Mouse (Mus musculus): Measurements from ENCODE around the gene Mrm3. TPM values are rescaled to one million over a fixed set of nuclear protein-coding genes. Genes with fewer than 3 reads are reported as not detected.

Mrm3 gene
- polyA plus RNA-seq, 1 experiment from 2014 or later, result 26.3 TPM

- H3K27ac ChIP-seq, result 0 out of 2 replicates have a peak overlapping the region, but pooled peaks have one; percentile 55
- WGBS, result 81% methylated on average over 4 of the region's 4 CpGs
- H3K9ac ChIP-seq, result no peak overlapping the region
- H3K27me3 ChIP-seq, result no peaks in the 10 kb centered on the region
- H3K4me3 ChIP-seq, result no peak overlapping the region
- no peak for ATAC-seq (ENCODE audit: insufficient number of reproducible peaks, insufficient read depth, low FRiP score, low TSS enrichment)
- no peak overlapping the region for H3K4me2 ChIP-seq (replicated peaks)
- peaks cover 29% of the 10 kb centered on the region for H3K4me1 ChIP-seq
- peaks cover 37% of the 10 kb centered on the region for H3K36me3 ChIP-seq
- no peaks in the 10 kb centered on the region for H3K9me3 ChIP-seq
Measured at GRCm38 (mm10) chr11:76253918-76254264, 10.4 kb downstream of the Mrm3 start.

GRCm38 (mm10) chr11:76255431-76256001 lies 12.0 kb downstream of the Mrm3 start:
- Histone ChIP-seq H3K4me3 (no peak overlapping the region), H3K9ac (no peak overlapping the region)
- ATAC-seq (ENCODE audit: insufficient number of reproducible peaks, insufficient read depth, low FRiP score, low TSS enrichment), result 0 out of 2 replicates have a peak, but pooled peaks have one; percentile 2

GRCm38 (mm10) chr11:76256129-76256528 lies 12.6 kb downstream of the Mrm3 start:
- Histone ChIP-seq H3K27ac (peak overlapping the region; percentile 24), H3K4me1 (peaks cover 35% of the 10 kb centered on the region), H3K27me3 (no peaks in the 10 kb centered on the region), H3K4me3 (no peak overlapping the region), H3K9me3 (no peaks in the 10 kb centered on the region), H3K9ac (no peak overlapping the region), H3K36me3 (peaks cover 30% of the 10 kb centered on the region), H3K4me2 (replicated peaks) (no peak overlapping the region)
- WGBS, result 13% methylated on average over 5 of the region's 5 CpGs
- 0 out of 2 replicates have a peak, but pooled peaks have one; percentile 13 for ATAC-seq (ENCODE audit: insufficient number of reproducible peaks, insufficient read depth, low FRiP score, low TSS enrichment)

More at GRCm38 (mm10) chr11:76255431-76256001, 12.0 kb downstream of the Mrm3 start:
- Histone ChIP-seq H3K27me3 (no peaks in the 10 kb centered on the region), H3K9me3 (no peaks in the 10 kb centered on the region), H3K4me1 (peaks cover 31% of the 10 kb centered on the region), H3K4me2 (replicated peaks) (no peak overlapping the region), H3K27ac (peak overlapping the region; percentile 31; the same call in 1 of the 2 replicates), H3K36me3 (peaks cover 30% of the 10 kb centered on the region)
- WGBS, result 57% methylated on average over 4 of the region's 4 CpGs

GRCm38 (mm10) chr11:76257386-76257785 lies 13.9 kb downstream of the Mrm3 start:
- Histone ChIP-seq H3K9ac (no peak overlapping the region), H3K9me3 (no peaks in the 10 kb centered on the region), H3K4me1 (peaks cover 35% of the 10 kb centered on the region), H3K4me3 (no peak overlapping the region), H3K27me3 (no peaks in the 10 kb centered on the region), H3K4me2 (replicated peaks) (no peak overlapping the region), H3K27ac (no peak overlapping the region), H3K36me3 (peaks cover 30% of the 10 kb centered on the region)
- WGBS, result 79% methylated on average over 4 of the region's 4 CpGs
- no peak for ATAC-seq (ENCODE audit: insufficient number of reproducible peaks, insufficient read depth, low FRiP score, low TSS enrichment)

- Histone ChIP-seq H3K27me3 (no peaks in the 10 kb centered on the region), H3K27ac (no peak overlapping the region), H3K36me3 (peaks cover 33% of the 10 kb centered on the region), H3K4me1 (peaks cover 43% of the 10 kb centered on the region), H3K4me2 (replicated peaks) (no peak overlapping the region), H3K9ac (no peak overlapping the region), H3K9me3 (no peaks in the 10 kb centered on the region), H3K4me3 (no peak overlapping the region)
- ATAC-seq (ENCODE audit: insufficient number of reproducible peaks, insufficient read depth, low FRiP score, low TSS enrichment), result no peak
- 81% methylated on average over 6 of the region's 6 CpGs for WGBS
Measured at GRCm38 (mm10) chr11:76258511-76258910, 15.0 kb downstream of the Mrm3 start.

GRCm38 (mm10) chr11:76260208-76261050 lies 16.9 kb downstream of the Mrm3 start:
- Histone ChIP-seq H3K9ac (0 out of 2 replicates have a peak overlapping the region, but pooled peaks have one; percentile 24), H3K4me3 (no peak overlapping the region), H3K27me3 (no peaks in the 10 kb centered on the region), H3K9me3 (no peaks in the 10 kb centered on the region), H3K36me3 (peaks cover 36% of the 10 kb centered on the region), H3K4me1 (peaks cover 39% of the 10 kb centered on the region), H3K27ac (no peak overlapping the region), H3K4me2 (replicated peaks) (no peak overlapping the region)
- no peak for ATAC-seq (ENCODE audit: insufficient number of reproducible peaks, insufficient read depth, low FRiP score, low TSS enrichment)
- WGBS, result 58% methylated on average over 10 of the region's 10 CpGs

GRCm38 (mm10) chr11:76261224-76261623 lies 17.7 kb downstream of the Mrm3 start:
- ATAC-seq (ENCODE audit: insufficient number of reproducible peaks, insufficient read depth, low FRiP score, low TSS enrichment), result no peak
- Histone ChIP-seq H3K9me3 (no peaks in the 10 kb centered on the region), H3K9ac (no peak overlapping the region), H3K36me3 (peaks cover 36% of the 10 kb centered on the region), H3K27me3 (no peaks in the 10 kb centered on the region), H3K4me1 (peaks cover 31% of the 10 kb centered on the region), H3K4me2 (replicated peaks) (no peak overlapping the region), H3K4me3 (no peak overlapping the region), H3K27ac (no peak overlapping the region)
- whole genome bisulfite sequencing, result 77% methylated on average over 12 of the region's 12 CpGs

- Histone ChIP-seq H3K4me2 (replicated peaks) (peak overlapping the region; percentile 1), H3K27ac (no peak overlapping the region), H3K4me3 (no peak overlapping the region), H3K36me3 (peaks cover 33% of the 10 kb centered on the region), H3K9ac (no peak overlapping the region), H3K4me1 (peaks cover 28% of the 10 kb centered on the region), H3K27me3 (no peaks in the 10 kb centered on the region), H3K9me3 (no peaks in the 10 kb centered on the region)
- 9% methylated on average over 19 of the region's 19 CpGs for WGBS
- no peak for ATAC-seq (ENCODE audit: insufficient number of reproducible peaks, insufficient read depth, low FRiP score, low TSS enrichment)
Measured at GRCm38 (mm10) chr11:76262611-76263351, 19.3 kb downstream of the Mrm3 start.

GRCm38 (mm10) chr11:76267550-76267949 lies 24.0 kb downstream of the Mrm3 start:
- Histone ChIP-seq H3K9me3 (no peaks in the 10 kb centered on the region), H3K27me3 (no peaks in the 10 kb centered on the region), H3K4me2 (replicated peaks) (no peak overlapping the region), H3K27ac (peak overlapping the region; percentile 14; the same call in 1 of the 2 replicates), H3K4me1 (peaks cover 21% of the 10 kb centered on the region), H3K4me3 (no peak overlapping the region), H3K9ac (no peak overlapping the region), H3K36me3 (peaks cover 28% of the 10 kb centered on the region)
- WGBS, result 50% methylated on average over 7 of the region's 7 CpGs
- ATAC-seq (ENCODE audit: insufficient number of reproducible peaks, insufficient read depth, low FRiP score, low TSS enrichment), result no peak

- Histone ChIP-seq H3K4me3 (no peak overlapping the region), H3K27me3 (no peaks in the 10 kb centered on the region), H3K4me1 (peaks cover 16% of the 10 kb centered on the region), H3K36me3 (peaks cover 31% of the 10 kb centered on the region), H3K9me3 (no peaks in the 10 kb centered on the region), H3K27ac (peak overlapping the region; percentile 14; the same call in 1 of the 2 replicates), H3K4me2 (replicated peaks) (no peak overlapping the region), H3K9ac (no peak overlapping the region)
- ATAC-seq (ENCODE audit: insufficient number of reproducible peaks, insufficient read depth, low FRiP score, low TSS enrichment), result no peak
- WGBS, result 39% methylated on average over 5 of the region's 5 CpGs
Measured at GRCm38 (mm10) chr11:76268001-76268459, 24.5 kb downstream of the Mrm3 start.

- Histone ChIP-seq H3K27me3 (no peaks in the 10 kb centered on the region), H3K9ac (no peak overlapping the region), H3K4me1 (peaks cover 10% of the 10 kb centered on the region), H3K27ac (peak overlapping the region; percentile 14; the same call in 1 of the 2 replicates), H3K4me3 (no peak overlapping the region), H3K9me3 (no peaks in the 10 kb centered on the region), H3K36me3 (peaks cover 32% of the 10 kb centered on the region), H3K4me2 (replicated peaks) (no peak overlapping the region)
- no peak for ATAC-seq (ENCODE audit: insufficient number of reproducible peaks, insufficient read depth, low FRiP score, low TSS enrichment)
- WGBS, result 71% methylated on average over 6 of the region's 6 CpGs
Measured at GRCm38 (mm10) chr11:76268521-76269065, 25.1 kb downstream of the Mrm3 start.
